Mouse (Mus musculus): ENCODE measurements around the gene Htra3. TPM values are rescaled to one million over a fixed set of nuclear protein-coding genes. Genes with fewer than 3 reads are reported as not detected.

Htra3 gene
- polyA plus RNA-seq, 1 experiment from 2014 or later, result 5.7 TPM

DNA sequence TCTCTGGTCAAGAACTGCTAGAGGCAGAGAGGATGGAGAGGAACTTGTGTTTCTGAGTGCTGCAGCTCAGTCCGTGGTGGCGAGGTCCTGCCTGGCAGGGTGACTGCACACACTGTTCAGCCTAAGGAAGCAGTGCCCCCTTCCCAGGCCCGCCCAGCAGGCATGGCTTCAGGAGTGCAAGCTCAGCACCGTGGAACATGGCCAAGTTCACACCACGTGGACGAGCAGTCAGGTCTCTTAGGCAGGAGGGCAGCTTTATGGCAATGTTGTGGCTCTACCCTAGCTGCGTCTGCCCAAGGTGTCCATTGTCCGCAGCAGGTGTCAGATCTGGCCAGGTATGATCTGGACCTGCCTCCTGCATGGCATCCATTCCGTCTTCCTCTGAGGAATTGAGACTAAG lies 68.4 kb downstream of the Htra3 start:
- Histone ChIP-seq H3K27me3 (ENCODE audit: control insufficient read depth, insufficient read depth, low read length) (no peaks in the 10 kb centered on the region), H3K27ac (ENCODE audit: low read depth, low read length) (no peak overlapping the region), H3K4me3 (ENCODE audit: low read depth, low read length) (no peak overlapping the region), H3K9me3 (ENCODE audit: control insufficient read depth, low read length) (no peaks in the 10 kb centered on the region), H3K4me1 (replicated peaks; ENCODE audit: control insufficient read depth, insufficient read depth, low read length) (peaks cover 13% of the 10 kb centered on the region), H3K9ac (ENCODE audit: low read length) (no peak overlapping the region), H3K4me2 (ENCODE audit: low read depth, low read length, severe bottlenecking) (no peak overlapping the region), H3K36me3 (ENCODE audit: control insufficient read depth, insufficient read depth, low read length) (no peaks in the 10 kb centered on the region)
- DNase-seq (ENCODE audit: low spot score) (no peak), ATAC-seq (replicated peaks; ENCODE audit: low FRiP score) (no peak)
- WGBS, result 87% methylated on average over 9 of the region's 9 CpGs

- Histone ChIP-seq H3K9ac (ENCODE audit: low read length) (no peak overlapping the region), H3K9me3 (ENCODE audit: control insufficient read depth, low read length) (no peaks in the 10 kb centered on the region), H3K4me2 (ENCODE audit: low read depth, low read length, severe bottlenecking) (no peak overlapping the region), H3K27ac (ENCODE audit: low read depth, low read length) (no peak overlapping the region), H3K4me3 (ENCODE audit: low read depth, low read length) (no peak overlapping the region), H3K4me1 (replicated peaks; ENCODE audit: control insufficient read depth, insufficient read depth, low read length) (peaks cover 13% of the 10 kb centered on the region), H3K27me3 (ENCODE audit: control insufficient read depth, insufficient read depth, low read length) (no peaks in the 10 kb centered on the region), H3K36me3 (ENCODE audit: control insufficient read depth, insufficient read depth, low read length) (no peaks in the 10 kb centered on the region)
- WGBS, result 95% methylated on average over 7 of the region's 7 CpGs
- ATAC-seq (replicated peaks; ENCODE audit: low FRiP score), result no peak
- no peak for DNase-seq (ENCODE audit: low spot score)
These were observed 69.2 kb downstream of the Htra3 start for GRCm38 (mm10) chr5:35610381-35610780.

DNA sequence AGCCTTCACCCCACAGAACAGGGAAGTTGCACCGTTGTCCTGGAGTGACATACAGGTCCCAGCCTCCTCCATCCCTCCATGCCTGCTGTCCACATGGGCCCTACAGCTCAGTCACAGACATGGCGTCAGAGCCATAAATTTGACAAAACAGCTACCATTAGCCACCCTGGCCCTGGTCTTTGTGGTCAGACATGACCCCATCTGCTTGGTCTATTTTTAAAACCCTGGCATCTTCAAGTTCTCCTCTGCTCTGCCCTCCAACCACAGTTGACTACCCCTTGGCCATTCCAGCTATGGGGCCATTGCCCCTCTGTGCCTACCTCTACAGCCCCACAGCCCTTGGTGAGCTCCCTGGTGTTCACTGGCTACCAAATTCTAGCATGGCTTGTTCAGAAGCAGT lies 69.6 kb downstream of the Htra3 start:
- H3K4me1 ChIP-seq (replicated peaks; ENCODE audit: control insufficient read depth, insufficient read depth, low read length), result peaks cover 13% of the 10 kb centered on the region
- no peaks in the 10 kb centered on the region for H3K36me3 ChIP-seq (ENCODE audit: control insufficient read depth, insufficient read depth, low read length)
- H3K4me3 ChIP-seq (ENCODE audit: low read depth, low read length), result no peak overlapping the region
- no peak overlapping the region for H3K4me2 ChIP-seq (ENCODE audit: low read depth, low read length, severe bottlenecking)
- DNase-seq (ENCODE audit: low spot score) (no peak), ATAC-seq (replicated peaks; ENCODE audit: low FRiP score) (no peak)
- 76% methylated on average over 2 of the region's 2 CpGs for WGBS
- no peaks in the 10 kb centered on the region for H3K9me3 ChIP-seq (ENCODE audit: control insufficient read depth, low read length)
- H3K9ac ChIP-seq (ENCODE audit: low read length), result no peak overlapping the region
- no peaks in the 10 kb centered on the region for H3K27me3 ChIP-seq (ENCODE audit: control insufficient read depth, insufficient read depth, low read length)
- no peak overlapping the region for H3K27ac ChIP-seq (ENCODE audit: low read depth, low read length)

GRCm38 (mm10) chr5:35609381-35609780 lies 70.2 kb downstream of the Htra3 start:
- Histone ChIP-seq H3K27me3 (ENCODE audit: control insufficient read depth, insufficient read depth, low read length) (no peaks in the 10 kb centered on the region), H3K36me3 (ENCODE audit: control insufficient read depth, insufficient read depth, low read length) (no peaks in the 10 kb centered on the region), H3K9me3 (ENCODE audit: control insufficient read depth, low read length) (no peaks in the 10 kb centered on the region), H3K4me3 (ENCODE audit: low read depth, low read length) (no peak overlapping the region), H3K27ac (ENCODE audit: low read depth, low read length) (no peak overlapping the region), H3K4me1 (replicated peaks; ENCODE audit: control insufficient read depth, insufficient read depth, low read length) (peaks cover 13% of the 10 kb centered on the region), H3K4me2 (ENCODE audit: low read depth, low read length, severe bottlenecking) (peak overlapping the region; percentile 21; the same call in 1 of the 2 replicates), H3K9ac (ENCODE audit: low read length) (peak overlapping the region; percentile 12; the same call in 1 of the 2 replicates)
- DNase-seq (ENCODE audit: low spot score), result peak; percentile 77
- WGBS, result 13% methylated on average over 12 of the region's 12 CpGs
- peak; percentile 73 for ATAC-seq (replicated peaks; ENCODE audit: low FRiP score)

DNA sequence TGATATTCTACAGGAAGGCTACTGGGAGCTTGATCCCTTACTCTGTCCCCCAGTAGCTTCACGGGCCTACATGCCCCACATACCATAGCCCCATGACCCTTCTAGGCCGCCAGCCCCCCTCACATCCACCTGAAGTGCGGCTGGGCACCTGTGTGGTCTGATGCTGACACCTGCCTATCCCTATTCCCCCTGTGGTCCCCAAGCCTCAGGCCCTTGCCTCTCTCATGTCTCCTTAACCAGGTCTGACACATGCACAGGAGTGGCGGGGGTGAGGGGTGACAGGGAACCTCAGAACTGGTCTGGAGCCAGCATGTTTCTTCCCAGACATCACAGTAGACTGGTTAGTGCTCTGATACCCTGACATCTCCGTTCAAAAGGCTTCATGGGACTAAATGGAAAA lies 71.0 kb downstream of the Htra3 start:
- Histone ChIP-seq H3K4me2 (ENCODE audit: low read depth, low read length, severe bottlenecking) (no peak overlapping the region), H3K36me3 (ENCODE audit: control insufficient read depth, insufficient read depth, low read length) (no peaks in the 10 kb centered on the region), H3K9ac (ENCODE audit: low read length) (peak overlapping the region; percentile 12; the same call in 1 of the 2 replicates), H3K4me1 (replicated peaks; ENCODE audit: control insufficient read depth, insufficient read depth, low read length) (peaks cover 13% of the 10 kb centered on the region), H3K4me3 (ENCODE audit: low read depth, low read length) (no peak overlapping the region), H3K27ac (ENCODE audit: low read depth, low read length) (no peak overlapping the region), H3K27me3 (ENCODE audit: control insufficient read depth, insufficient read depth, low read length) (no peaks in the 10 kb centered on the region), H3K9me3 (ENCODE audit: control insufficient read depth, low read length) (no peaks in the 10 kb centered on the region)
- WGBS, result 84% methylated on average over 5 of the region's 5 CpGs
- ATAC-seq (replicated peaks; ENCODE audit: low FRiP score) (no peak), DNase-seq (ENCODE audit: low spot score) (no peak)

- H3K4me1 ChIP-seq (replicated peaks; ENCODE audit: control insufficient read depth, insufficient read depth, low read length), result peaks cover 13% of the 10 kb centered on the region
- H3K27me3 ChIP-seq (ENCODE audit: control insufficient read depth, insufficient read depth, low read length), result no peaks in the 10 kb centered on the region
- H3K9me3 ChIP-seq (ENCODE audit: control insufficient read depth, low read length), result no peaks in the 10 kb centered on the region
- 82% methylated on average over 6 of the region's 7 CpGs for WGBS
- DNase-seq (ENCODE audit: low spot score) (no peak), ATAC-seq (replicated peaks; ENCODE audit: low FRiP score) (no peak)
- no peak overlapping the region for H3K4me2 ChIP-seq (ENCODE audit: low read depth, low read length, severe bottlenecking)
- H3K36me3 ChIP-seq (ENCODE audit: control insufficient read depth, insufficient read depth, low read length), result no peaks in the 10 kb centered on the region
- no peak overlapping the region for H3K4me3 ChIP-seq (ENCODE audit: low read depth, low read length)
- no peak overlapping the region for H3K27ac ChIP-seq (ENCODE audit: low read depth, low read length)
- H3K9ac ChIP-seq (ENCODE audit: low read length), result no peak overlapping the region
These were observed 71.8 kb downstream of the Htra3 start for GRCm38 (mm10) chr5:35607784-35608183.

GRCm38 (mm10) chr5:35606800-35607199 lies 72.8 kb downstream of the Htra3 start:
- no peak overlapping the region for H3K27ac ChIP-seq (ENCODE audit: low read depth, low read length)
- no peaks in the 10 kb centered on the region for H3K9me3 ChIP-seq (ENCODE audit: control insufficient read depth, low read length)
- H3K4me1 ChIP-seq (replicated peaks; ENCODE audit: control insufficient read depth, insufficient read depth, low read length), result peaks cover 13% of the 10 kb centered on the region
- no peaks in the 10 kb centered on the region for H3K36me3 ChIP-seq (ENCODE audit: control insufficient read depth, insufficient read depth, low read length)
- no peaks in the 10 kb centered on the region for H3K27me3 ChIP-seq (ENCODE audit: control insufficient read depth, insufficient read depth, low read length)
- no peak overlapping the region for H3K4me3 ChIP-seq (ENCODE audit: low read depth, low read length)
- ATAC-seq (replicated peaks; ENCODE audit: low FRiP score) (no peak), DNase-seq (ENCODE audit: low spot score) (no peak)
- 85% methylated on average over 7 of the region's 7 CpGs for WGBS
- no peak overlapping the region for H3K9ac ChIP-seq (ENCODE audit: low read length)
- no peak overlapping the region for H3K4me2 ChIP-seq (ENCODE audit: low read depth, low read length, severe bottlenecking)

DNA sequence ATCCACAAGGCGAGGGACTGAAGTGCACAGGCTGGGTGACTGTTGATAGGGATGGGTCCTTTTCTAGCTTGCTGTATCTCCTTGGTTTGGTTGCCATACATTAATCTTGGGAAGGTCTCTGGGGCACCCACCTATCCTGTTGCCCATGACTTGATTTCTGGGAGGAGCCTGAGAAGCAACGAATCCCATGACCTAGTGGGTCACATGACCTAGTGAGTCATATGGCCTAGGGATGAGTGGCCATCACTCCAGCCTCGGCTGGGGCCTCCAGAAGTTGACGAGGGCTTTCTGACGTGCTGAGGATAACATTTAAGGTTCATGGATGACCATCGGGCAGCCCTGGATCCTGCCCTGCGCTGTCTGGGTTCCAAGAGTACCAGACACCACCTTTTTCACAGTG lies 74.2 kb downstream of the Htra3 start:
- H3K4me3 ChIP-seq (ENCODE audit: low read depth, low read length), result no peak overlapping the region
- no peak for ATAC-seq (replicated peaks; ENCODE audit: low FRiP score)
- no peak overlapping the region for H3K27ac ChIP-seq (ENCODE audit: low read depth, low read length)
- H3K27me3 ChIP-seq (ENCODE audit: control insufficient read depth, insufficient read depth, low read length), result no peaks in the 10 kb centered on the region
- H3K36me3 ChIP-seq (ENCODE audit: control insufficient read depth, insufficient read depth, low read length), result no peaks in the 10 kb centered on the region; the same call in 1 of the 2 replicates
- H3K9ac ChIP-seq (ENCODE audit: low read length), result no peak overlapping the region
- H3K9me3 ChIP-seq (ENCODE audit: control insufficient read depth, low read length), result no peaks in the 10 kb centered on the region
- no peak for DNase-seq (ENCODE audit: low spot score)
- H3K4me1 ChIP-seq (replicated peaks; ENCODE audit: control insufficient read depth, insufficient read depth, low read length), result peaks cover 13% of the 10 kb centered on the region
- no peak overlapping the region for H3K4me2 ChIP-seq (ENCODE audit: low read depth, low read length, severe bottlenecking)
- 86% methylated on average over 7 of the region's 7 CpGs for WGBS
